Mouse (Mus musculus): Measurements from ENCODE around the gene Cacnb4. TPM values are rescaled to one million over a fixed set of nuclear protein-coding genes. Genes with fewer than 3 reads are reported as not detected.

The Cacnb4 gene
- polyA plus RNA-seq, 1 experiment from 2014 or later, result 2.8 TPM

GRCm38 (mm10) chr2:52422871-52423610 lies 253.6 kb downstream of the Cacnb4 start:
- H3K9me3 ChIP-seq (ENCODE audit: control insufficient read depth, low read length), result no peaks in the 10 kb centered on the region
- ATAC-seq (ENCODE audit: low FRiP score) (no peak), DNase-seq (ENCODE audit: low spot score, missing footprints) (no peak)
- no peaks in the 10 kb centered on the region for H3K27me3 ChIP-seq (ENCODE audit: control insufficient read depth, insufficient read depth, low read length)
- 65% methylated on average over 8 of the region's 8 CpGs for WGBS
- no peak overlapping the region for H3K27ac ChIP-seq (ENCODE audit: low read depth, low read length)
- H3K4me3 ChIP-seq (ENCODE audit: low read depth, low read length), result peak overlapping the region; percentile 93
- H3K4me1 ChIP-seq (ENCODE audit: control insufficient read depth, insufficient read depth, low read length), result peaks cover 12% of the 10 kb centered on the region; the same call in 1 of the 2 replicates
- peak overlapping the region; percentile 93 for H3K9ac ChIP-seq (ENCODE audit: low read length)
- no peaks in the 10 kb centered on the region for H3K36me3 ChIP-seq (ENCODE audit: control insufficient read depth, insufficient read depth, low read length)
- peak overlapping the region; percentile 57 for H3K4me2 ChIP-seq

GRCm38 (mm10) chr2:52421197-52421596 lies 255.4 kb downstream of the Cacnb4 start:
- Histone ChIP-seq H3K4me1 (ENCODE audit: control insufficient read depth, insufficient read depth, low read length) (peaks cover 12% of the 10 kb centered on the region; the same call in 1 of the 2 replicates), H3K9ac (ENCODE audit: low read length) (no peak overlapping the region), H3K36me3 (ENCODE audit: control insufficient read depth, insufficient read depth, low read length) (peaks cover 3% of the 10 kb centered on the region; the same call in 1 of the 2 replicates), H3K27me3 (ENCODE audit: control insufficient read depth, insufficient read depth, low read length) (no peaks in the 10 kb centered on the region), H3K4me2 (no peak overlapping the region), H3K4me3 (ENCODE audit: low read depth, low read length) (no peak overlapping the region), H3K9me3 (ENCODE audit: control insufficient read depth, low read length) (no peaks in the 10 kb centered on the region; the same call in 1 of the 2 replicates), H3K27ac (ENCODE audit: low read depth, low read length) (no peak overlapping the region)
- DNase-seq (ENCODE audit: low spot score, missing footprints) (no peak), ATAC-seq (ENCODE audit: low FRiP score) (no peak)
- 67% methylated on average over 6 of the region's 6 CpGs for WGBS

- ATAC-seq (ENCODE audit: low FRiP score) (no peak), DNase-seq (ENCODE audit: low spot score, missing footprints) (no peak)
- Histone ChIP-seq H3K27me3 (ENCODE audit: control insufficient read depth, insufficient read depth, low read length) (no peaks in the 10 kb centered on the region), H3K9me3 (ENCODE audit: control insufficient read depth, low read length) (no peaks in the 10 kb centered on the region; the same call in 1 of the 2 replicates), H3K27ac (ENCODE audit: low read depth, low read length) (no peak overlapping the region), H3K36me3 (ENCODE audit: control insufficient read depth, insufficient read depth, low read length) (peaks cover 11% of the 10 kb centered on the region), H3K4me2 (no peak overlapping the region), H3K4me1 (ENCODE audit: control insufficient read depth, insufficient read depth, low read length) (peaks cover 7% of the 10 kb centered on the region; the same call in 1 of the 2 replicates), H3K4me3 (ENCODE audit: low read depth, low read length) (no peak overlapping the region), H3K9ac (ENCODE audit: low read length) (no peak overlapping the region)
- 90% methylated on average over 7 of the region's 7 CpGs for whole genome bisulfite sequencing
Observed at GRCm38 (mm10) chr2:52420001-52420710, 256.5 kb downstream of the Cacnb4 start.

GRCm38 (mm10) chr2:52419295-52419694 lies 257.3 kb downstream of the Cacnb4 start:
- peaks cover 11% of the 10 kb centered on the region for H3K36me3 ChIP-seq (ENCODE audit: control insufficient read depth, insufficient read depth, low read length)
- H3K4me2 ChIP-seq, result no peak overlapping the region
- no peak overlapping the region for H3K9ac ChIP-seq (ENCODE audit: low read length)
- H3K4me3 ChIP-seq (ENCODE audit: low read depth, low read length), result no peak overlapping the region
- ATAC-seq (ENCODE audit: low FRiP score), result no peak
- H3K27ac ChIP-seq (ENCODE audit: low read depth, low read length), result no peak overlapping the region
- no peaks in the 10 kb centered on the region; the same call in 1 of the 2 replicates for H3K9me3 ChIP-seq (ENCODE audit: control insufficient read depth, low read length)
- DNase-seq (ENCODE audit: low spot score, missing footprints), result no peak
- WGBS, result 89% methylated on average over 6 of the region's 6 CpGs
- H3K4me1 ChIP-seq (ENCODE audit: control insufficient read depth, insufficient read depth, low read length), result peaks cover 7% of the 10 kb centered on the region; the same call in 1 of the 2 replicates
- H3K27me3 ChIP-seq (ENCODE audit: control insufficient read depth, insufficient read depth, low read length), result no peaks in the 10 kb centered on the region

- ATAC-seq (ENCODE audit: low FRiP score), result no peak
- H3K4me1 ChIP-seq (ENCODE audit: control insufficient read depth, insufficient read depth, low read length), result no peaks in the 10 kb centered on the region
- H3K4me2 ChIP-seq, result no peak overlapping the region
- no peak for DNase-seq (ENCODE audit: low spot score, missing footprints)
- WGBS, result 98% methylated on average over 5 of the region's 5 CpGs
- no peak overlapping the region for H3K9ac ChIP-seq (ENCODE audit: low read length)
- peaks cover 27% of the 10 kb centered on the region for H3K9me3 ChIP-seq (ENCODE audit: control insufficient read depth, low read length)
- H3K27me3 ChIP-seq (ENCODE audit: control insufficient read depth, insufficient read depth, low read length), result no peaks in the 10 kb centered on the region
- H3K4me3 ChIP-seq (ENCODE audit: low read depth, low read length), result no peak overlapping the region
- peaks cover 53% of the 10 kb centered on the region for H3K36me3 ChIP-seq (ENCODE audit: control insufficient read depth, insufficient read depth, low read length)
- no peak overlapping the region for H3K27ac ChIP-seq (ENCODE audit: low read depth, low read length)
Observed at GRCm38 (mm10) chr2:52412524-52413037, 264.1 kb downstream of the Cacnb4 start.

DNA sequence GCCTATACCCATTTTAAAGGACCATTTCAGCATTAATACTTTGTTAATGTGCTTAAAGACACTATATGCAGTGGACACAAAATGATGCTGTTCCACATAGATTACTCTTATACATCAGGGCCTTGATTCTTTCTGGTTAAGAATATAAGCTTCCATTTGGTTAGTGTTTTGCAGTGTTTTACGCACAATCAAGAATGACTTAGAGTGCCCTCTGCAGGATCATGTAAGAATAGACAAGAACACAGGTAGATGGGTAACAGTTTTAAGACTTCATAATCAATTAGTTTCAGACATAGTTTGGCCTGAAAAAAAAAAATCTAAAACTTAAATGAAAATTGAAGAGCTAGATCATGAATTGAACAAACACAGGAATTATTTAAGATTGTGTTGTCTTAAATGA lies 270.2 kb downstream of the Cacnb4 start:
- H3K27ac ChIP-seq (ENCODE audit: low read depth, low read length), result no peak overlapping the region
- H3K9ac ChIP-seq (ENCODE audit: low read length), result no peak overlapping the region
- H3K36me3 ChIP-seq (ENCODE audit: control insufficient read depth, insufficient read depth, low read length), result peaks cover 40% of the 10 kb centered on the region
- H3K4me3 ChIP-seq (ENCODE audit: low read depth, low read length), result no peak overlapping the region
- H3K4me2 ChIP-seq, result no peak overlapping the region
- H3K27me3 ChIP-seq (ENCODE audit: control insufficient read depth, insufficient read depth, low read length), result no peaks in the 10 kb centered on the region
- WGBS, result 94% methylated on average over 1 of the region's 1 CpGs
- ATAC-seq (ENCODE audit: low FRiP score) (no peak), DNase-seq (ENCODE audit: low spot score, missing footprints) (no peak)
- H3K4me1 ChIP-seq (ENCODE audit: control insufficient read depth, insufficient read depth, low read length), result no peaks in the 10 kb centered on the region
- peaks cover 22% of the 10 kb centered on the region for H3K9me3 ChIP-seq (ENCODE audit: control insufficient read depth, low read length)

DNA sequence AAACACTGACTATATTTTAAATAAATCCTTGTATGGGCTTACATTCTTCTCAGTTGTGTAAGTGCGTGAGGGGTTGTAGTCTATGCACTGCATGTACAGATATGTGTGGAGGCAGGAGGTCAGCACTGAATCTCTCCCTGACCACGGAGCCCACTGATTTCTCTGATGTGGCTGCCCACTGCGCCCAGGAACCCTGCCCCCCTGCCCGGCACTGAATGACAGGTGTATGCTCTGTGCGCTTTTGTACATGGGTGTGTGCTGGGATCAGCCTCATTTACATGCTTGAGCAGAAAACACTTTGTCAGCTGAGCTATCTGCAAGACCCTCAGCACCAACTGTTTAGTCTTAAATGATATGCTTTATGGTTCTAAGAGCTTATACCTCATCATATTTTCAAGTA lies 271.4 kb downstream of the Cacnb4 start:
- peaks cover 10% of the 10 kb centered on the region for H3K9me3 ChIP-seq (ENCODE audit: control insufficient read depth, low read length)

DNA sequence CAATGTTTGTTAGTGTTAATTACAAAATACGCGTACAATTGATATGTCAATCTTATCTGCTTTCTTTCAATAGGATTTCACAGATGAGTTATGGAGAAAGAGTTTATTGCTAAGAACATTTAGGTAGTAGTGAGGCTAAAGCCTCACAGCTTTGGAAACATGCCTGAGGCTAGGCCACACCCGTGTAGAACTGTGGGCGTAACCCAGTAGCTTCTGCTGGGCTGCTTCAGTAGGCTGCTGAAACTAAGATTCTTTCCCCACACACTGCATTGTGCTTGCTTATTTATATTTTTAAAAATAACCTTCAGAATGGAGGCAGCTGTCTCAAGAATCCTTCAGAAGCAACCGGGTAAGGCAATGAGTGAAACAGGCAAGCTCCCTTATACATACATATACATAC lies 282.1 kb downstream of the Cacnb4 start:
- Histone ChIP-seq H3K9ac (ENCODE audit: low read length) (no peak overlapping the region), H3K9me3 (ENCODE audit: control insufficient read depth, low read length) (no peaks in the 10 kb centered on the region), H3K4me2 (no peak overlapping the region), H3K4me3 (ENCODE audit: low read depth, low read length) (no peak overlapping the region), H3K4me1 (ENCODE audit: control insufficient read depth, insufficient read depth, low read length) (no peaks in the 10 kb centered on the region), H3K36me3 (ENCODE audit: control insufficient read depth, insufficient read depth, low read length) (no peaks in the 10 kb centered on the region), H3K27me3 (ENCODE audit: control insufficient read depth, insufficient read depth, low read length) (no peaks in the 10 kb centered on the region), H3K27ac (ENCODE audit: low read depth, low read length) (no peak overlapping the region)
- no peak for DNase-seq (ENCODE audit: low spot score, missing footprints)
- ATAC-seq (ENCODE audit: low FRiP score), result no peak
- WGBS, result 93% methylated on average over 5 of the region's 5 CpGs

More for the DNA sequence above, 271.4 kb downstream of the Cacnb4 start:
- Histone ChIP-seq H3K36me3 (ENCODE audit: control insufficient read depth, insufficient read depth, low read length) (peaks cover 28% of the 10 kb centered on the region), H3K27me3 (ENCODE audit: control insufficient read depth, insufficient read depth, low read length) (no peaks in the 10 kb centered on the region), H3K4me1 (ENCODE audit: control insufficient read depth, insufficient read depth, low read length) (no peaks in the 10 kb centered on the region), H3K27ac (ENCODE audit: low read depth, low read length) (no peak overlapping the region), H3K4me3 (ENCODE audit: low read depth, low read length) (no peak overlapping the region), H3K4me2 (no peak overlapping the region), H3K9ac (ENCODE audit: low read length) (no peak overlapping the region)
- WGBS, result 94% methylated on average over 5 of the region's 5 CpGs
- ATAC-seq (ENCODE audit: low FRiP score), result no peak
- DNase-seq (ENCODE audit: low spot score, missing footprints), result no peak

- DNase-seq (ENCODE audit: low spot score, missing footprints) (no peak), ATAC-seq (ENCODE audit: low FRiP score) (no peak)
- no peaks in the 10 kb centered on the region for H3K27me3 ChIP-seq (ENCODE audit: control insufficient read depth, insufficient read depth, low read length)
- 81% methylated on average over 2 of the region's 2 CpGs for WGBS
- no peak overlapping the region for H3K27ac ChIP-seq (ENCODE audit: low read depth, low read length)
- H3K36me3 ChIP-seq (ENCODE audit: control insufficient read depth, insufficient read depth, low read length), result no peaks in the 10 kb centered on the region
- H3K4me3 ChIP-seq (ENCODE audit: low read depth, low read length), result no peak overlapping the region
- no peak overlapping the region for H3K9ac ChIP-seq (ENCODE audit: low read length)
- no peak overlapping the region for H3K4me2 ChIP-seq
- no peaks in the 10 kb centered on the region for H3K9me3 ChIP-seq (ENCODE audit: control insufficient read depth, low read length)
- H3K4me1 ChIP-seq (ENCODE audit: control insufficient read depth, insufficient read depth, low read length), result no peaks in the 10 kb centered on the region
Observed at GRCm38 (mm10) chr2:52390415-52390975, 286.1 kb downstream of the Cacnb4 start.
